Mouse (Mus musculus): Measurements from ENCODE around the gene Rpa2.
"Not testable (repeated sequence)": the region's sequence is repeated elsewhere in the genome, so short reads cannot be mapped to it uniquely, and the experiment has no call there.

Gene Rpa2

GRCm38 (mm10) chr4:132767914-132768876, at the start of gene Rpa2:
Rpa2 (plus strand) TSS chr4:132768332.
- peak; percentile 99 to 100 for DNase-seq

GRCm38 (mm10) chr4:132728233-132728632, 39.9 kb upstream of the Rpa2 start:
- DNase-seq, result no peak

GRCm38 (mm10) chr4:132731616-132732015, 36.5 kb upstream of the Rpa2 start:
- DNase-seq, result no peak

GRCm38 (mm10) chr4:132732148-132732684, 35.9 kb upstream of the Rpa2 start, which contains the start of gene Xkr8:
Xkr8 (minus strand) TSS chr4:132732546.
- DNase-seq, result peak; percentile 65 to 83

GRCm38 (mm10) chr4:132733071-132733770, 34.9 kb upstream of the Rpa2 start:
- DNase-seq, result no peak

GRCm38 (mm10) chr4:132734766-132735165, 33.4 kb upstream of the Rpa2 start:
- DNase-seq, result no peak

- DNase-seq, result no peak
Observed at GRCm38 (mm10) chr4:132735389-132735788, 32.7 kb upstream of the Rpa2 start.

GRCm38 (mm10) chr4:132735894-132736293, 32.2 kb upstream of the Rpa2 start:
- no peak for DNase-seq

GRCm38 (mm10) chr4:132737154-132737553, 31.0 kb upstream of the Rpa2 start:
- not testable (repeated sequence) for DNase-seq

- DNase-seq, result no peak
Observed at GRCm38 (mm10) chr4:132741491-132741890, 26.6 kb upstream of the Rpa2 start.

- no peak for DNase-seq
Observed at GRCm38 (mm10) chr4:132743992-132744911, 23.9 kb upstream of the Rpa2 start.

GRCm38 (mm10) chr4:132746911-132747517, 21.1 kb upstream of the Rpa2 start:
- DNase-seq, result no peak

- no peak for DNase-seq
Observed at GRCm38 (mm10) chr4:132747664-132748259, 20.4 kb upstream of the Rpa2 start.

- DNase-seq, result no peak
Observed at GRCm38 (mm10) chr4:132748778-132749177, 19.4 kb upstream of the Rpa2 start.

- DNase-seq, result no peak
Observed at GRCm38 (mm10) chr4:132749258-132749982, 18.7 kb upstream of the Rpa2 start.

GRCm38 (mm10) chr4:132752992-132753391, 15.1 kb upstream of the Rpa2 start:
- no peak for DNase-seq

- peak; percentile 35 to 42 for DNase-seq
Observed at GRCm38 (mm10) chr4:132756974-132757373, 11.2 kb upstream of the Rpa2 start, which contains the start of gene Smpdl3b. Smpdl3b (minus strand) TSS chr4:132757252.

GRCm38 (mm10) chr4:132757633-132758351, 10.3 kb upstream of the Rpa2 start:
- no peak for DNase-seq

GRCm38 (mm10) chr4:132760296-132760695, 7.8 kb upstream of the Rpa2 start:
- DNase-seq, result no peak

- no peak for DNase-seq
Observed at GRCm38 (mm10) chr4:132762602-132763001, 5.5 kb upstream of the Rpa2 start.
